Mouse (Mus musculus) cortical plate, adult 2 months (tissue): Measurements from ENCODE around the gene Ribc2.

ENCODE experiments used
- CTCF ChIP-seq: fragments of 200-500 bp; IDR thresholded peaks from 2 replicates; pipeline ENCODE4 v1.5.1; 2011; ENCODE audit warnings: mild to moderate bottlenecking, control low read depth, low read length; ENCODE audit not compliant: insufficient read depth; ENCODE audit errors: extremely low read depth
- POLR2A ChIP-seq: fragments of 200-500 bp; IDR thresholded peaks from 2 replicates; pipeline ENCODE4 v1.6.1; 2011; ENCODE audit warnings: mild to moderate bottlenecking, low read length, control low read depth; ENCODE audit not compliant: insufficient read depth; ENCODE audit errors: extremely low read depth

DNA sequence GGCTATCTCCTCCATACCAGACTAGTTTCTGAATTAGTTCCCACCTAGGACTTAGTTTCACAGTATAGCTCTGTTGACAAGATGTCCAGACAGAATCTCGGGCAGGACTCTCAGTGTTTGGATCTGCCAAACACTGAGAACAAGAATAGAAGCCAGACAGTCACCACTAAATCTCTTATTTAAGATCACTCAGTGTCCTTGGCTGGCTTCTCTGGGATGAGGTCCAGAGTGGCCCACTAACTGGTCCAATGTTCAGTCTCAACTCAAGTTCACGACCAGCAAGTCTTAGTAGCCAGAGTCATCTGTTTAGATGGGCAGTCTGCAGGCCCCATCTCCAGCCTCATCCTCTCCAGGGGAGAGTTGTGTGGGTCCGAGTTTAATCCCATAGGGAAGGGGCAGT lies 20.7 kb downstream of the Ribc2 start:
- TF ChIP-seq CTCF (no peak), POLR2A (no peak)
